Mouse (Mus musculus) lung, postnatal 0 days (tissue): ENCODE results near the gene Mad1l1. TPM values are rescaled to one million over a fixed set of nuclear protein-coding genes. Genes with fewer than 3 reads are reported as not detected.

Experiments
- ATAC-seq: fragments of 200-750 bp; cut with Nextera tagmentation; 2 replicates; pipeline ENCODE4 v1.8.0; 2017; ENCODE audit warnings: moderate library complexity
- DNase-seq: peaks from one replicate; pipeline ENCODE4 v3.0.0-alpha.2; 2016; ENCODE audit warnings: low spot score
- H3K27ac ChIP-seq: fragments of 300-500 bp; sonication (generic); 2 replicates; pipeline ENCODE4 v1.5.1; 2014; ENCODE audit warnings: antibody characterized with exemption, mild to moderate bottlenecking, low read length, mixed read lengths
- H3K27me3 ChIP-seq: fragments of 300-500 bp; sonication (generic); replicated peaks from 2 replicates; pipeline ENCODE4 v1.6.1; 2014; ENCODE audit warnings: low read length, mixed read lengths; ENCODE audit not compliant: insufficient read depth
- H3K36me3 ChIP-seq: fragments of 300-500 bp; sonication (generic); 2 replicates; pipeline ENCODE4 v1.6.1; 2014; ENCODE audit warnings: low read length, mixed read lengths; ENCODE audit not compliant: insufficient read depth
- H3K4me1 ChIP-seq: fragments of 300-500 bp; sonication (generic); 2 replicates; pipeline ENCODE4 v1.6.1; 2014; ENCODE audit warnings: antibody characterized with exemption, low read depth, low read length, mixed read lengths; ENCODE audit not compliant: insufficient read depth
- H3K4me2 ChIP-seq: fragments of 300-500 bp; sonication (generic); replicated peaks from 2 replicates; pipeline ENCODE4 v1.6.1; 2014; ENCODE audit warnings: low read depth, mild to moderate bottlenecking, low read length, moderate library complexity, mixed read lengths
- H3K4me3 ChIP-seq: fragments of 300-500 bp; sonication (generic); 2 replicates; pipeline ENCODE4 v1.5.1; 2014; ENCODE audit warnings: low read depth, low read length
- H3K9ac ChIP-seq: fragments of 300-500 bp; sonication (generic); replicated peaks from 2 replicates; pipeline ENCODE4 v1.6.1; 2014; ENCODE audit warnings: low read depth, mild to moderate bottlenecking
- H3K9me3 ChIP-seq: fragments of 300-500 bp; sonication (generic); 2 replicates; pipeline ENCODE4 v1.6.1; 2016; ENCODE audit warnings: low read length, mixed read lengths
- CTCF ChIP-seq: IDR thresholded peaks from 2 replicates; pipeline ENCODE4 v1.5.1; 2016; ENCODE audit warnings: antibody characterized with exemption, mild to moderate bottlenecking
- EP300 ChIP-seq: IDR thresholded peaks from 2 replicates; pipeline ENCODE4 v1.6.1; 2016; ENCODE audit warnings: antibody characterized with exemption, mild to moderate bottlenecking, control low read depth
- WGBS: fragments of 180-500 bp; shearing (Covaris S2); extraction: QIAGEN DNeasy Blood & Tissue Kit; methylation state at CpG from one replicate; pipeline ENCODE4 v1.1.7; 2014; 5-methylcytosine and 5-hydroxymethylcytosine counted together
- polyA plus RNA-seq: library from polyadenylated mRNA; unstranded; fragments of >200 nt; fragmentation: Nextera tagmentation; extraction: Ambion mirVana; gene quantifications from 2 replicates; pipeline ENCODE4 v1.2.1, GENCODE M21; 2015

The Mad1l1 gene
- polyA plus RNA-seq, 1 experiment from 2014 or later: 18.4 TPM

DNA sequence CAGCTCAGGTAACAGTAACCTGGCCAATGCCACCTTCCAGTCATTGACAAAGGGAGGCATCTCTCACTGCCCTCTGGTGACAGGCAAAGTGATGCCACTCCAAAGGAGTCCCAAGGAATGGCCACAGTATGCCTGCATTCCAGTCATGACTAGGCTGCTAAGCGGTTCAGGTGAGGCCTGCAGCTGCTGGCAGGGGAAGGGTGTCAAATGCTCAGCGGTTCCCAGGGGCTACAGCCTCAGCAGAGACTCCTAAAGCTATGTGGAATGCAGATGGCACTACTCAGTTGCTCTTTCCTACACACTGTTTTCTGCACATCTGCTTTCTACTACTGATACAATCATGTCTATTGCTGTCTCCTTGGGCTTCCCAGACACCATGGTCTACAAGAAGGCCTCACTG is 73.3 kb downstream of the Mad1l1 start:
- Histone ChIP-seq H3K4me1 (no peaks in the 10 kb centered on the region), H3K27ac (no peak overlapping the region), H3K9ac (no peak overlapping the region), H3K36me3 (no peaks in the 10 kb centered on the region), H3K9me3 (no peaks in the 10 kb centered on the region), H3K4me3 (no peak overlapping the region), H3K27me3 (no peaks in the 10 kb centered on the region), H3K4me2 (no peak overlapping the region)
- ATAC-seq (no peak), DNase-seq (no peak)
- TF ChIP-seq EP300: no peak
- TF ChIP-seq CTCF: 0 out of 2 replicates have a peak, but pooled peaks have one; percentile 6
- 85% methylated on average over 2 of the region's 2 CpGs for WGBS

DNA sequence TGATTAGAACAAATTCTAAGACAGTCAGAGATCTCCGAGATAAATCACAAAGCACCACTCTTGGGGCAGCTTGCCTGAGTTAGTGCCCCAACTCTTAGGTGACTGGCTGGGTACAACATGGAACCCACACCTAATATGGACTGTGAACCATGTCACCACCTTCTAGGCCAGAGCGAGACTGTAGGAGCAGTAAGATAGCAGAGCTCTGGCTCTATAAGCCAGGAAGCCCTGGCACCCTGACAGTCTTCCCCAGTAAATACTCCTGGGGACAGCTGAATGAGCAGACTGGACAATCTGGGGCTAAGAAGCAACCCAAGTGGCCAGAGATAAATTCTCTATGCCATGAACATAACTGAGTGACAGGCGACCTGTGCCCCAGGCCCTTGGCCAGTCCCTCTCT is 81.1 kb downstream of the Mad1l1 start:
- WGBS: 87% methylated on average over 3 of the region's 3 CpGs
- no peak for DNase-seq
- Histone ChIP-seq H3K27ac (no peak overlapping the region), H3K9me3 (no peaks in the 10 kb centered on the region), H3K36me3 (no peaks in the 10 kb centered on the region), H3K27me3 (no peaks in the 10 kb centered on the region), H3K9ac (no peak overlapping the region), H3K4me1 (no peaks in the 10 kb centered on the region), H3K4me3 (no peak overlapping the region), H3K4me2 (no peak overlapping the region)
- TF ChIP-seq EP300 (no peak), CTCF (no peak)
- no peak for ATAC-seq

DNA sequence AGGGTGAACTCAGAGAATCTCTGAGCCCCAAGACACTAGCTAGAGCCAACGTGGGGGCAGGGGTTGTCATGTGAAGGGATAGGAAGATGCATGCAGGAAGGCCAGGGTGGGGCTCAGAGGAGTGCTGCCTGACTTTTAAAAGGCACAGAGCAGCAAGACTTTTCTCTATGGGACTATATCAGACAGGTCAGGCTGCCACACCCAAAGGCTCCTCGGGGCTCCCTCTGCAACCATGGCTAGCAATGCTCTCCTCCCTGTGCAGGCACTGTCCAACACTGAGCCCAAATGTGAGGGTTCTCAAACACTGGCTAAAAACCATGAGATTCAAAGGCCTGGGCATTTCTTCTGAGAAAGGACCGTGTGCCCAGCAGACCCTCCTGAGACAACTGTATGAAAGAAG is 82.5 kb downstream of the Mad1l1 start:
- Histone ChIP-seq H3K4me3 (no peak overlapping the region), H3K4me2 (no peak overlapping the region), H3K9me3 (no peaks in the 10 kb centered on the region), H3K27ac (no peak overlapping the region), H3K36me3 (no peaks in the 10 kb centered on the region), H3K27me3 (no peaks in the 10 kb centered on the region), H3K9ac (no peak overlapping the region), H3K4me1 (no peaks in the 10 kb centered on the region)
- WGBS: 59% methylated on average over 3 of the region's 3 CpGs
- ATAC-seq (no peak), DNase-seq (no peak)
- no peak for TF ChIP-seq EP300
- TF ChIP-seq CTCF: no peak

DNA sequence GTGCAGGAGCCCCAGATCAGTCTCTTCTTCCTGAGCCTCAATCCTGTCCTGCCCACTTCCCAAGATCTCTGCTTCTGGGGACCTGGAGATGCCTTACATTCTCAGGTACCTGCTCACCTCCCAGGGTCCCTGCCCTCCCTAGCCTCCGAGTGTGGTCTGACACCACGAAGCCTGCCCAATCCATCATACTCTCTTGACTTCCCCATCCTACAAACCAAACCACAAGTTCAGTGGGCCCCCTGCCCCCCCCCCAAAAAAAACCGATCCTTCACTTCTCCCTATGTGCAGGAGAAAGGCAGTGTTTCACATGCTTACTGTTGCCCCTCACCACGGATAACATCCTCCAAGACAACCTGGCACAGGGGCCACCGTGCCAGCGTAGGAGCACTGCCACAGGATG is 90.5 kb downstream of the Mad1l1 start:
- DNase-seq: no peak
- Histone ChIP-seq H3K27me3 (no peaks in the 10 kb centered on the region), H3K4me2 (no peak overlapping the region), H3K36me3 (no peaks in the 10 kb centered on the region), H3K27ac (no peak overlapping the region), H3K4me3 (no peak overlapping the region), H3K9ac (no peak overlapping the region), H3K4me1 (no peaks in the 10 kb centered on the region), H3K9me3 (no peaks in the 10 kb centered on the region)
- ATAC-seq: no peak
- TF ChIP-seq EP300 (no peak), CTCF (no peak)
- WGBS: 76% methylated on average over 6 of the region's 6 CpGs

DNA sequence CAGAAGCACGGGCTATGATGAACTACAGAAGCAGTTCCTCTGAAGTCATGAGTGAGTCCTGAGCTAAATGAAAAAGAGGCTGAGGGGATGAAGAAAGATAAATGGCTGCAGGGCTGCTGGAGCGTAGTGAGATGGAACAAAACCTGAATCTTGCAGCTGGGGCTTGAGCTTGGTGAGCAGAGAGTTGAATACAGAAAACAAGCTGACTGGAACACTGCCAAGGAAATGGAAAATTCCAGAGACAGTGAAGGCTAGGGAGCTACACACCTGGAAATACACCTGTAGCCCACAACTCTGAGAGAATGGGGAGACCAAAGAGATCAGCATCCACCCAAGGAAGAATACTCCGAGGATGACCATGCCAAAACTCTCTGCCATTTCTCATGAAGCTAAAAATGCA is 93.0 kb downstream of the Mad1l1 start:
- Histone ChIP-seq H3K4me2 (no peak overlapping the region), H3K9ac (no peak overlapping the region), H3K4me3 (no peak overlapping the region), H3K36me3 (no peaks in the 10 kb centered on the region), H3K27me3 (no peaks in the 10 kb centered on the region), H3K4me1 (no peaks in the 10 kb centered on the region), H3K9me3 (no peaks in the 10 kb centered on the region), H3K27ac (no peak overlapping the region)
- TF ChIP-seq CTCF (no peak), EP300 (no peak)
- DNase-seq (no peak), ATAC-seq (no peak)
- WGBS: 86% methylated on average over 3 of the region's 3 CpGs

DNA sequence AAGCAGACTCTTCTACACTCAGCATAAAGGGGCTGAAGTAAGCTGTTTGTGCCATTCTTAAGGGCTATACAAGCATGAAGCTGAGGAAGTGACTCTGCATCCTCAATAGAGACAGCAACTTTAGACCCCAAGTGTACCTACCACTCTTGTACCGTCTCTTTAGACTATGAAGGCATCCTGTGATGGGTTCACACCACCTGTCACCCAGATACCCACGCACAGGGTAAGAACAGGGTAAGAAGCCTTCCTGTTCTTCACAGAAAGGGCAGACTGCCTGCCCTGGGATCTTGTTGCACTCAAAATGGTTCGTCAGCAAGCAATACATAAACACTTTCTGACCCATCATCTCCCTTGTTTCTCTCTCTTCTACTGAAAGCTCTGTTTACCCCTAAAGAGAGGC is 94.5 kb downstream of the Mad1l1 start:
- no peak for DNase-seq
- no peaks in the 10 kb centered on the region for H3K36me3 ChIP-seq
- H3K4me2 ChIP-seq: no peak overlapping the region
- no peak overlapping the region for H3K9ac ChIP-seq
- no peaks in the 10 kb centered on the region for H3K27me3 ChIP-seq
- H3K27ac ChIP-seq: no peak overlapping the region
- no peak overlapping the region for H3K4me3 ChIP-seq
- no peak for ATAC-seq
- 85% methylated on average over 3 of the region's 3 CpGs for WGBS
- H3K4me1 ChIP-seq: no peaks in the 10 kb centered on the region
- TF ChIP-seq EP300 (no peak), CTCF (no peak)
- no peaks in the 10 kb centered on the region for H3K9me3 ChIP-seq

DNA sequence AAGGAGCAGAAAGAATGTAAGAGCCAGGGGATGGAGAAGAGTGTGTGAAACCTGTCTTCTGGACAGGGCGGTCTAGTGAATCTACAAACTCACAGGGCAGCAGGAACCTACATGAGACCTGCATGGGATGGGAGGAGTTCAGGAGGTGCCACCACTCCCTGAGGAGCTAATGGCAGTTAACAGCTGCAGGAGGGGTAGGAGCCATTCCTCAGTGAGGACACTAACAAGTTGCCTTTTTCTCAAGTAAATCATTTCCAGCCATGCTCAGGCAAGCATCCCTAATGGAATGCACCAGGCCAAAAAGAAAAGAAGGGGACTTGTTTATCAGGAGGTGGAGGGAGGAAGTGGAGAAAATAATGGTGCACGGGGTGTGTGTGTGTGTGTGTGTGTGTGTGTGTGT is 95.5 kb downstream of the Mad1l1 start:
- H3K4me3 ChIP-seq: no peak overlapping the region
- H3K27ac ChIP-seq: no peak overlapping the region
- DNase-seq (no peak), ATAC-seq (no peak)
- no peaks in the 10 kb centered on the region for H3K9me3 ChIP-seq
- TF ChIP-seq CTCF (no peak), EP300 (no peak)
- WGBS: 86% methylated on average over 2 of the region's 2 CpGs
- H3K27me3 ChIP-seq: no peaks in the 10 kb centered on the region
- H3K36me3 ChIP-seq: no peaks in the 10 kb centered on the region
- H3K4me1 ChIP-seq: no peaks in the 10 kb centered on the region
- no peak overlapping the region for H3K4me2 ChIP-seq
- H3K9ac ChIP-seq: no peak overlapping the region
